Mouse (Mus musculus): ENCODE data around the gene Selenow. TPM values are rescaled to one million over a fixed set of nuclear protein-coding genes. Genes with fewer than 3 reads are reported as not detected.
A peak's percentile ranks its signal among the peaks of the same experiment; 100 is the strongest.

Gene Selenow
- total RNA-seq, 2 experiments from 2014 or later: 1,391 to 1,893 TPM

DNA sequence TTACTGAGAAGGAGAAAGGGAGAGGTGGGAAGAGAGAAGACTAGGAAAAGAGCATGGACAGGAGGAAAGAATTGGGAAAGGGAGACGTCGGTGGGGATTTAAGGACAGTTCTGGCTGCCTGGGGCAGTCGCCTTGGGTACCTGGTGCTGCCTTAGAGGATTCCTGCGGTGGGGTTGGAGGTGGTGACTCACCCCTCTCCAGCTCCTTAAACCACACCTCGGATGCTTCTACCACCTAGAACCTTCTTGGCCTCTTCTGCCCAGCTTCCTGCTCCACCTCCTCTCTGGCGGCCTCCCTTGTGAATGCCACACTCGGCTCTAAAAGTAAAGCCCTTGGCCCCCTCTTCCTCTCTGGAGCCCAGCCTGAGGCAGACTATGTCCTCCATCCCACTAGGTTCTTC lies 33.3 kb upstream of the Selenow start:
- Histone ChIP-seq H3K4me3 (peak overlapping the region; percentile 57), H3K27ac (peak overlapping the region; percentile 85)
- intact Hi-C loops (cut with DNase I): no loop called here
- peak; percentile 42 for DNase-seq
- TF ChIP-seq CTCF (IDR thresholded peaks at IDR 0.05): no peak

DNA sequence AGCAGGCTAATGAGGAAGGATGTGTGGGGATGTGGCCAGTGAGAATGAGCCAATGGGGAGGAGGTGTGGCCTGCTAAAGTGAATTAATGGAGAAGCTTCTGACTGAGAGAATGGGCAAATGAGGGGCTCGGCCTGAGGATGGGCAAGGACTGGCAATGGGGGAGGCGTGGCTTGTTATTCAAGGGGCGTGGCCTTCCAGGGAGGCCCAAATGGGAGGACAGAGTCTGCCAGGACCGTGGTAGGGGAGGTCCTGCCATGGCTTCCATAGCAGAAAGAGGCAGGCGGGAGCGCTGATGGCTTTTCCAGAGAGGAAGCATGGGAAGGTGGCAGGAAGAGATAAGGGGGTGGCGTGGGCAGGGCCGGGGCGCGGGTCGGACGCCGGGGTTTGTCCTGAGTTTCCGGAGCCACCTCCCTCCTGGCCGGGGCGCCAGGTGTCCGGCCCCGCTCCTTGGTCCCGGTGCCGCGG lies 32.8 kb upstream of the Selenow start:
- peak; percentile 80 for DNase-seq
- TF ChIP-seq CTCF (IDR thresholded peaks at IDR 0.05): no peak
- intact Hi-C loops (cut with DNase I): no loop called here
- Histone ChIP-seq H3K4me3 (peak overlapping the region; percentile 57), H3K27ac (peak overlapping the region; percentile 85)

DNA sequence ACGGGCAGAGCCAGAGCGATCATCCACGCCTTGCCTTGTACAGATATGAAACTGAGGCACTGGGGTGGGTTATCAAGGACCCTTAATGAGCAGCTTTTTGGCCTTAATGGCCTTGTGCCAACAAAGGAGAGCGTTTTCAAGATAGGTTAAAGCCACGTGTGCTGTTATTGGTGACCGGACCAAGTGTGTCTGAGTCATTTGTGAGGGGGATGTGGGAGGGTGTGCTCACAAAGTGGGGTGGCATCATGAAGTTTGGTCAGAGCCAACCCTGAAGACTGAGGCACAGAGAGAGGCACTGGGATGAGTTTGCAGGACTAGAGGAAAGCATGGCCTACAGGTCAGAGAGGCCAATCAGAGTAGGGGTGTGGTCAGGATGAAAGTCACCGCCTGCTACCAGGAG lies 32.2 kb upstream of the Selenow start:
- H3K27ac ChIP-seq: peak overlapping the region; percentile 85
- no peak for TF ChIP-seq CTCF (IDR thresholded peaks at IDR 0.05)
- intact Hi-C loops (cut with DNase I): no loop called here
- H3K4me3 ChIP-seq: peak overlapping the region; percentile 37
- DNase-seq: no peak

DNA sequence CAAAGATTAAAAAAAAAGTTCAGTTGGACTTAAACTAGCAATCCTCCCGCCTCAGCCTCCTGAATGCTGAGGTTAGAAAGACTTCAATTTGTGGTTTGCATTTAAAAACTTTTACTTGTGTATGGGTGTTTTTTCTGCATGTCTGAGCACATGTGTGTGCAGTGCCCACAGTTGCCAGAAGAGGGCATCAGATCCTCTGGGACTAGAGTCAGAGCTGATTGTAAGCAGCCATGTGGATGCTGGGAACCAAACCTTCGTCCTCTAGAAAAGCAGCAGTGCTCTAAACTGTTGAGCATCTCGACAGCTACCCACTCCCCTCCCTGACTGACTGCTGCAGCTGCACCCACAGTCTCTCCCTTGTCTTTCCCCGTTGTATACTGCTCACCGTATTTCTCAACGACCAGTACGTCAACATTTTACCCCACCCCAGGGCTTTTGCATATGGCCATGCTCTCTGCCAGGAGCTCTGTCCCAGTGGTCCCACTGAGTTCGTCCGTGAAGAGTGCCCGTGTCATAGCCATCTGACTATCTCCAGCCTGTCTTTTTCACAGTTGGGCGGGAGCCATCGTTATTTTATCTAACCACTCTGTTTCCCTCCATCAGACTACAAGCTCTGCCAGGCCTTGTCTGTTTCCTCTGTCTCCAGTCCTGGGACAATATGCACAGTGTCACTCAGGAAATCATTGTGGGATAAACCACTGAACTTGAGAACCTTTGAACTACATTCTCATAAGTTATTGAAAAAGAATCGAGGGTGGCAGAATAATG lies 31.3 kb upstream of the Selenow start:
- no peak overlapping the region for H3K4me3 ChIP-seq
- intact Hi-C loops (cut with DNase I): no loop called here
- H3K27ac ChIP-seq: peak overlapping the region; percentile 85
- TF ChIP-seq CTCF (IDR thresholded peaks at IDR 0.05): peak; percentile 54
- DNase-seq: no peak

DNA sequence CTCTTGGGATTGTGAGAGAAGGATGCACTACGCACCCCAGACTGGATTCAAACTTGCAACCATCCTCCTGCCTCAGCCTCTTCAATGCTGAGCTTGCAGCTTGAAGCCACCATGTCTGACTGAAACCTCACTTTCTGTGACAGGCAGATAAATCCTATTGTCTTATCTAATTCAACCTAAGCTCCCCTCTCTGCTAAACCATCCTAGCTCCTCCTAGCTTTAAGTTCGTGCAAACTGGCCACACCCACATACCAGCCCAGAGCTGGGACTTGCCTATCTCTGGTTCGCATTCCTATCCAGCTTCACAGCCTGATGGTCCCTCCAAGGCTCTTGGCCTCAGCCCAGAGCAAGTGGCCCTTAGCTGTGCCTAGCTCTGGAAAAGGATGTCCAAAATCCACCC lies 30.2 kb upstream of the Selenow start:
- intact Hi-C loops (cut with DNase I): no loop called here
- no peak for TF ChIP-seq CTCF (IDR thresholded peaks at IDR 0.05)
- Histone ChIP-seq H3K4me3 (no peak overlapping the region; the same call in 1 of the 2 replicates), H3K27ac (peak overlapping the region; percentile 53)
- DNase-seq: no peak

DNA sequence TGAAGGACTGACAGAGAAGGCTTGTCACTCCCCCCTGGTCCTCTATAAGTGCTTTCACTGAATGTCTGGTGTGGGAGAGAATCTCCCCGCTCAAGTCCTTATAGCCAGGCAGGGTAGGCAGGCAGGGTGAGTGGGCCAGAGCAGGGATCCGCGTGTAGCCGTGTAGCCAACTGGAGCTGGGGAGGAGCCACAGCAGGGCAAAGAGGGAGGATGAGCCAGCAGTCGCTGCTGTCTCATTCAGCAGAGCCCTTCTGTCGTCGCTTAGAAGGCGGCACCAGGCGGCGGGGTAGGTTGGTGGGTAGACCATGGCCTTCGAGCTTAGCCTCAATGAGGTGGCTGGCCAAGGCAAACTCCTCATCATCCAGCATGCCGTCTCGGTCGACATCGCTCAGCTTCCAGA lies 27.8 kb upstream of the Selenow start:
- intact Hi-C loops (cut with DNase I): no loop called here
- peak overlapping the region; percentile 17; the same call in 1 of the 2 replicates for H3K4me3 ChIP-seq
- H3K27ac ChIP-seq: peak overlapping the region; percentile 100
- no peak for TF ChIP-seq CTCF (IDR thresholded peaks at IDR 0.05)
- no peak for DNase-seq

DNA sequence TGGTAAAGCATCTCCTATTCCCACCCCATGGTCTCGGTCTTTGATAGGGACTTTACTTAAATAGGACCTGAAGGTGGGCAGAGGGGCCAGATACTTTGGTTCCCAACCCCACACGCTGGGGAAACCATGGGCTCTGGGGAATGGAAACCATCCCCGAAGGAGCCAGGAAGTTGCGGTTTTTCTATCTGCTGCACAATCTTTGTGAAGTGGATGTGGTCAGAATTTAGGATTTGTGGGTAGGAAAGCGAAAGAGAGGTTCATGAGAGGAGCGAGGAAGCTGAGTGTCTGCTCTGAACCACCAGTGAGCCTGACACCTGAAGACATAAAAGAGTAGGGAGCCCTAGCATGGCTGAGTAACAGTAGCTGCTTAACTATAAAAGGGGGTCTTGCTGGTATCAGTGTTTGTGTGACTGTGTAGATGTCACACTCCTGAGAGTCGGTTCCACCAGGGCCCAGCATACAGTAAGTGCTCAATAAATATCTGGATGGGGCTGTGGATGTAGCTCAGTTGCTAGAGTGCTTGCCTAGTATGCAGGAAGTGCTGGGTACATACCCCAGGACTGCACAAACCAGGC lies 27.1 kb upstream of the Selenow start:
- no peak for DNase-seq
- TF ChIP-seq CTCF (IDR thresholded peaks at IDR 0.05): no peak
- Histone ChIP-seq H3K27ac (peak overlapping the region; percentile 100), H3K4me3 (peak overlapping the region; percentile 62)
- intact Hi-C loops (cut with DNase I): no loop called here

DNA sequence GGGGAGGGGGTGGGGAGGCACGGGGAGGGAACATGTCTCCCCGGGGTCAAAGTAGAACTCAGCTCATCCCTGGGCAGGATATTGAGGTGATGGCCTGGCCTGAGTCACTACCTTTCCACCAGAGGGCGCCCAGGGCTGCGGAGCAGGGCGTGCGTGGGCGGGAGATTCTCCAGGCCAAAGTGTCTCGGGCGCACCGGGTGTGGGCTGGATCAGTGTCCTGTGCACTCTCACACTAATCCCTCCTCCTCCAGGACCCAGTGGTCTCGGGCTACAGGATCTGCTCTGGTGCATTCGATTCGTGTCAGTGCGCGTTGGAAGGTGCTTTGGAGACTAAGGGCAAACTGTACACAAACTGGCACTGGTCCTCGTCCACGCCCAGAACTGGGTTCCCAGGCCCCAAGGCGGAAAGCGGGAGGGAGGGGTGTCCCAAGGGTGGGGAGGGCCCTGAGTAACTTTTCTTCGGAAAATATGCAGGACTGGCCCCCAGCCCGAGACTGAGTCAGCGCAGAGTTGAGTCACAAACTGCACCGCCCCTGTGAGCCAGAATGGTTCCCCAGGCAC lies 26.3 kb upstream of the Selenow start:
- DNase-seq: peak; percentile 94
- H3K4me3 ChIP-seq: peak overlapping the region; percentile 62
- H3K27ac ChIP-seq: peak overlapping the region; percentile 100
- peak; percentile 85 for TF ChIP-seq CTCF (IDR thresholded peaks at IDR 0.05)
- intact Hi-C loops (cut with DNase I): loop anchor here (1.0 kb wide), 1 partner anchor 19 kb away; the partner anchor contains the start of gene Ehd2

DNA sequence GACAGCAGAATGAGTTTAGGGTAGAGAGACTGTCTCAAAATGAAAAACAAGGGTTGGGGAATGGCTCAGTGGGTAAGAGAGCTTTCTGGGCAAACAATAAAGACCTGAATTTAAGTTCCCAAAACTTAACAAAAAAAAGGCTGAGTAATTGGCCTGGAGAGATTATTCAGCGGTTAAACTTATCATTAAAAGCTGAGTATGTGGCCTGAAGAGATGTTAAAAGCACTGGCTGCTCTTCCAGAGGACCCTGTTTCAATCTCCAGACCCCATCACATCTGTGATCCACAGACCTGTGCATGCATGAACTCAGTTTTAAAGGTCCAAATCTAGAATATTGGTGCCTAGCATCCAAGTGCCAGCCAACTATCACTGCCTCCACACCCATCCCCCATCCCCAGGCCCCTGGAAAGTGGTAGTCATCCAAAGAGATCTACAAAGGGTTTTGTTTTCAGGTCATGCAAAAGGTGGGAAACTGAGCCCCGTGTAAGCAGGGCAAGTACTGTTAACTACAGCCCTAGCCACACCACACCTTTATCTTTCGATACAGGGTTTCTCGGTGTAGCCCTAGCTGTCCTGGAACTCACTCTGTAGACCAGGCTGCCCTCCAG lies 25.6 kb upstream of the Selenow start:
- TF ChIP-seq CTCF (IDR thresholded peaks at IDR 0.05): no peak
- intact Hi-C loops (cut with DNase I): loop anchor here (1.0 kb wide), 1 partner anchor 20 kb away; the partner anchor contains the start of gene Ehd2

DNA sequence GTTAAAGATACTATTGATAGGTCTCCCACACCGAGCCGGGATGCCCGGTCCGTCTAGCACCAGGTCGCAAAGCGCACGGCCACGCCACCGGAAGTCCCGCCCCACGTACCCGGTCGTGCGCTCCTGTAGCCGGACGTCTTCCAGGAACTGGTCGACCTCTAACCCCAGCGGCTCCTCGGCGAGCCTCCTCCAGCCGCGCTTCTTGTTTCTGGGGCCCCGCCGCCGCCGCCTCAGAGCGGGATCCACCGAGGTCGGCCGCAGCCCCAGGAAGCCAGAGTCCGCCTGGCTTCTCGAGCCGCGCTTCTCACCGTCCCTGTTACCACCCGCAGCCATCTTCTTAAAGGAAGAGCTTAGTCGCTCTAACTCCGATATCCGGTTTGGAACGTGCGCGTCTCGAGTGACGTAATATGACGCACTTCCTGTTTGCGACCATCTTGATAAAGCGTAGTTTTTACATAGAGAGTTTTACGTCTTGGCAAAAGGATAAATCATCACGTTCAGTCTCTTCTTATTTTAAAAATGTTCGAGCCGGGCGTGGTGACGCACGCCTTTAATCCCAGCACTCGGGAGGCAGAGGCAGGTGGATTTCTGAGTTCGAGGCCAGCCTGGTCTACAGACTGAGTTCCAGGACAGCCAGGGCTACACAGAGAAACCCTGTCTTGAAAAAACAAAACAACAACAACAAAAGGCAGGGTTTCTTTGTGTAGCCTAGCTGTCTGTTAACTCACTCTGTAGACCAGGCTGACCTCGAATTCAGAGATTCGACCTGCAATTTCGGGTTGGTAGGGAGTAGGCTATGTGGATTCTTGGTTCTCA lies 23.7 kb upstream of the Selenow start, which contains the start of gene Nop53:
Gene Nop53 (minus strand): TSS at position 354 of the 816 bp plus-strand sequence.
- TF ChIP-seq CTCF (IDR thresholded peaks at IDR 0.05): no peak
- peak; percentile 95 for DNase-seq
- H3K27ac ChIP-seq: peak within 1 kb of the TSS; percentile 100
- H3K4me3 ChIP-seq: peak within 1 kb of the TSS; percentile 90
- intact Hi-C loops (cut with DNase I): no loop called here

More for the DNA sequence above, 25.6 kb upstream of the Selenow start:
- H3K27ac ChIP-seq: peak overlapping the region; percentile 100
- no peak for DNase-seq
- peak overlapping the region; percentile 62 for H3K4me3 ChIP-seq

DNA sequence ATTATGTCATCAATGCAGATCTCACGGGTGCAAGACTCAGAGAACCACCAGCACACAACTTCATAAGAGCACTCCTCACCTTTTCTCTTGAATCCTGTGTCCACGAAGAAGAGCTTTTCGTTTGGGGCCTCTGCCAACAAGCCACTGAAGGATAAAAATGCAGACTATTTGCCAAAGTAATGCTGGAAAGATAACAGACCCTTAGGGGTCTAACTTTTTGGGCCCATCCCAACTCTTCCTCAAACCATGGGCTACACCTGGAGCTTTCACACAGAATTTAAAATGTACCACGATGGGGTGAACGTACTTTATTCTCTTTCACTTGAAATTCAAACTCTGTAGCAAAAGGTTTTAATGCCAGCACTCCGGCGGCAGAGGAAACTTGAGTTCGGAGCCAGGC lies 23.0 kb upstream of the Selenow start:
- DNase-seq: no peak
- peak overlapping the region; percentile 100 for H3K27ac ChIP-seq
- intact Hi-C loops (cut with DNase I): no loop called here
- no peak for TF ChIP-seq CTCF (IDR thresholded peaks at IDR 0.05)
- H3K4me3 ChIP-seq: peak overlapping the region; percentile 90

DNA sequence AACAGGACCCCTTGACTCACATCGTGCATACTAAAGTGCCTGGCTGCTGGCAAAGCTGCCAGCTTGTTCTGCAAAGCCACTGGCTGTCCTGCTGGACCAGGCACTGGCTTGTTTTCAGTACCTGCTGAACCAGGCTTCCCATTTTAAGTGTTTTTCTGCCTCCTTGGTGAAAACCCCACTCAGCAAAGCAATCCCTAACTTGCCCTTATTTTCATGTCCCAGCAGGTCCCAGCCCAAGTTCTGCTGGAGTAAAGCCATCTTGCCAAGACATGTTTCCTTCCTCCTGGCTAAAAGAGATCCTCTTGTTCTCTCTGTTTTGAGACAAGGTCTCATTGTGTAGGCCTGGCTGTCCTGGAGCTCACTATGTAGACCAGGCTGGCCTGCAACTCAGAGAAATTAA lies 22.1 kb upstream of the Selenow start:
- no peak for TF ChIP-seq CTCF (IDR thresholded peaks at IDR 0.05)
- Histone ChIP-seq H3K4me3 (peak overlapping the region; percentile 90), H3K27ac (no peak overlapping the region)
- intact Hi-C loops (cut with DNase I): no loop called here
- no peak for DNase-seq

Data from gastrocnemius, adult 2 months (tissue).